Mouse (Mus musculus): ENCODE results near the gene Dclk3. TPM values are rescaled to one million over a fixed set of nuclear protein-coding genes. Genes with fewer than 3 reads are reported as not detected.

The Dclk3 gene
- polyA plus RNA-seq, 1 experiment from 2014 or later, result 5.9 TPM

- Histone ChIP-seq H3K9me3 (no peaks in the 10 kb centered on the region), H3K27me3 (replicated peaks) (no peaks in the 10 kb centered on the region), H3K9ac (no peak overlapping the region), H3K4me3 (no peak overlapping the region), H3K27ac (no peak overlapping the region), H3K4me2 (no peak overlapping the region), H3K4me1 (no peaks in the 10 kb centered on the region), H3K36me3 (replicated peaks) (no peaks in the 10 kb centered on the region)
- 28% methylated on average over 9 of the region's 9 CpGs for WGBS
- ATAC-seq (replicated peaks), result peak; percentile 83
These were observed 58.4 kb downstream of the Dclk3 start for GRCm38 (mm10) chr9:111497074-111497811.

- H3K27ac ChIP-seq, result no peak overlapping the region
- H3K36me3 ChIP-seq (replicated peaks), result no peaks in the 10 kb centered on the region
- H3K4me1 ChIP-seq, result no peaks in the 10 kb centered on the region
- H3K4me3 ChIP-seq, result no peak overlapping the region
- H3K27me3 ChIP-seq (replicated peaks), result no peaks in the 10 kb centered on the region
- WGBS, result 85% methylated on average over 9 of the region's 9 CpGs
- no peaks in the 10 kb centered on the region for H3K9me3 ChIP-seq
- H3K9ac ChIP-seq, result no peak overlapping the region
- no peak overlapping the region for H3K4me2 ChIP-seq
- no peak for ATAC-seq (replicated peaks)
These were observed 61.3 kb downstream of the Dclk3 start for GRCm38 (mm10) chr9:111500211-111500610.

GRCm38 (mm10) chr9:111506075-111506474 lies 67.2 kb downstream of the Dclk3 start:
- H3K4me2 ChIP-seq, result no peak overlapping the region
- H3K4me1 ChIP-seq, result no peaks in the 10 kb centered on the region
- no peaks in the 10 kb centered on the region for H3K27me3 ChIP-seq (replicated peaks)
- H3K9me3 ChIP-seq, result no peaks in the 10 kb centered on the region
- no peaks in the 10 kb centered on the region for H3K36me3 ChIP-seq (replicated peaks)
- WGBS, result 31% methylated on average over 3 of the region's 3 CpGs
- no peak overlapping the region for H3K4me3 ChIP-seq
- no peak overlapping the region for H3K27ac ChIP-seq
- no peak for ATAC-seq (replicated peaks)
- no peak overlapping the region for H3K9ac ChIP-seq

GRCm38 (mm10) chr9:111514586-111515473 lies 75.9 kb downstream of the Dclk3 start:
- H3K4me2 ChIP-seq, result no peak overlapping the region
- H3K4me1 ChIP-seq, result no peaks in the 10 kb centered on the region
- no peak; the same call in 1 of the 2 replicates for ATAC-seq (replicated peaks)
- 66% methylated on average over 15 of the region's 15 CpGs for WGBS
- H3K9me3 ChIP-seq, result no peaks in the 10 kb centered on the region
- no peak overlapping the region for H3K4me3 ChIP-seq
- 0 out of 2 replicates have a peak overlapping the region, but pooled peaks have one; percentile 44 for H3K27ac ChIP-seq
- no peak overlapping the region for H3K9ac ChIP-seq
- H3K36me3 ChIP-seq (replicated peaks), result no peaks in the 10 kb centered on the region
- H3K27me3 ChIP-seq (replicated peaks), result no peaks in the 10 kb centered on the region

GRCm38 (mm10) chr9:111515536-111515935 lies 76.7 kb downstream of the Dclk3 start:
- H3K4me3 ChIP-seq, result no peak overlapping the region
- 84% methylated on average over 3 of the region's 3 CpGs for WGBS
- H3K27ac ChIP-seq, result no peak overlapping the region
- no peak for ATAC-seq (replicated peaks)
- no peaks in the 10 kb centered on the region for H3K4me1 ChIP-seq
- no peaks in the 10 kb centered on the region for H3K36me3 ChIP-seq (replicated peaks)
- H3K4me2 ChIP-seq, result no peak overlapping the region
- H3K9me3 ChIP-seq, result no peaks in the 10 kb centered on the region
- H3K27me3 ChIP-seq (replicated peaks), result no peaks in the 10 kb centered on the region
- H3K9ac ChIP-seq, result no peak overlapping the region

- no peaks in the 10 kb centered on the region for H3K27me3 ChIP-seq (replicated peaks)
- no peak overlapping the region for H3K27ac ChIP-seq
- 90% methylated on average over 7 of the region's 7 CpGs for WGBS
- H3K9ac ChIP-seq, result no peak overlapping the region
- H3K9me3 ChIP-seq, result no peaks in the 10 kb centered on the region; the same call in 1 of the 2 replicates
- H3K4me3 ChIP-seq, result no peak overlapping the region
- ATAC-seq (replicated peaks), result no peak
- no peaks in the 10 kb centered on the region for H3K36me3 ChIP-seq (replicated peaks)
- no peak overlapping the region for H3K4me2 ChIP-seq
- H3K4me1 ChIP-seq, result no peaks in the 10 kb centered on the region
These were observed 83.3 kb downstream of the Dclk3 start for GRCm38 (mm10) chr9:111522226-111522625.

- no peaks in the 10 kb centered on the region for H3K4me1 ChIP-seq
- H3K36me3 ChIP-seq (replicated peaks), result no peaks in the 10 kb centered on the region
- H3K27ac ChIP-seq, result no peak overlapping the region
- H3K9me3 ChIP-seq, result no peaks in the 10 kb centered on the region; the same call in 1 of the 2 replicates
- 92% methylated on average over 11 of the region's 11 CpGs for WGBS
- H3K27me3 ChIP-seq (replicated peaks), result no peaks in the 10 kb centered on the region
- H3K9ac ChIP-seq, result no peak overlapping the region
- no peak overlapping the region for H3K4me2 ChIP-seq
- ATAC-seq (replicated peaks), result no peak
- no peak overlapping the region for H3K4me3 ChIP-seq
These were observed 84.2 kb downstream of the Dclk3 start for GRCm38 (mm10) chr9:111523111-111523510.

GRCm38 (mm10) chr9:111523871-111524270 lies 85.0 kb downstream of the Dclk3 start:
- H3K36me3 ChIP-seq (replicated peaks), result no peaks in the 10 kb centered on the region
- H3K27me3 ChIP-seq (replicated peaks), result no peaks in the 10 kb centered on the region
- H3K4me2 ChIP-seq, result no peak overlapping the region
- H3K9ac ChIP-seq, result no peak overlapping the region
- H3K9me3 ChIP-seq, result no peaks in the 10 kb centered on the region; the same call in 1 of the 2 replicates
- no peaks in the 10 kb centered on the region for H3K4me1 ChIP-seq
- H3K27ac ChIP-seq, result no peak overlapping the region
- no peak for ATAC-seq (replicated peaks)
- WGBS, result 97% methylated on average over 3 of the region's 3 CpGs
- no peak overlapping the region for H3K4me3 ChIP-seq

GRCm38 (mm10) chr9:111534744-111535423 lies 96.0 kb downstream of the Dclk3 start:
- Histone ChIP-seq H3K9ac (no peak overlapping the region), H3K4me2 (no peak overlapping the region), H3K27ac (no peak overlapping the region), H3K27me3 (replicated peaks) (no peaks in the 10 kb centered on the region), H3K36me3 (replicated peaks) (no peaks in the 10 kb centered on the region), H3K4me3 (no peak overlapping the region), H3K4me1 (no peaks in the 10 kb centered on the region), H3K9me3 (no peaks in the 10 kb centered on the region)
- ATAC-seq (replicated peaks), result no peak
- WGBS, result 76% methylated on average over 7 of the region's 7 CpGs

GRCm38 (mm10) chr9:111535445-111536064 lies 96.7 kb downstream of the Dclk3 start:
- WGBS, result 84% methylated on average over 8 of the region's 8 CpGs
- no peaks in the 10 kb centered on the region for H3K9me3 ChIP-seq
- H3K4me1 ChIP-seq, result no peaks in the 10 kb centered on the region
- no peaks in the 10 kb centered on the region for H3K27me3 ChIP-seq (replicated peaks)
- H3K36me3 ChIP-seq (replicated peaks), result no peaks in the 10 kb centered on the region
- no peak overlapping the region for H3K4me3 ChIP-seq
- no peak overlapping the region for H3K27ac ChIP-seq
- no peak overlapping the region for H3K9ac ChIP-seq
- ATAC-seq (replicated peaks), result no peak
- H3K4me2 ChIP-seq, result no peak overlapping the region

Data from midbrain, embryonic 15.5 days (tissue).